Mouse (Mus musculus): Measurements from ENCODE around the gene Abcf1.

Gene Abcf1

GRCm38 (mm10) chr17:35919060-35919715 is 50.4 kb downstream of the Abcf1 start:
- peak; percentile 95 for DNase-seq (ENCODE audit: low read depth)

- DNase-seq (ENCODE audit: low read depth) = no peak
Measured at GRCm38 (mm10) chr17:35918276-35919059, 51.1 kb downstream of the Abcf1 start.

GRCm38 (mm10) chr17:35917463-35918251 is 51.9 kb downstream of the Abcf1 start:
- DNase-seq (ENCODE audit: low read depth) = no peak

- DNase-seq (ENCODE audit: low read depth) = no peak
Measured at GRCm38 (mm10) chr17:35917143-35917462, 52.5 kb downstream of the Abcf1 start.

- DNase-seq (ENCODE audit: low read depth) = peak; percentile 99
Measured at GRCm38 (mm10) chr17:35916297-35917142, 53.0 kb downstream of the Abcf1 start, which contains the start of the genes Mrps18b and Ppp1r10. Mrps18b (minus strand) TSS chr17:35916389. Ppp1r10 (plus strand) TSS chr17:35916434.

GRCm38 (mm10) chr17:35915538-35916296 is 53.8 kb downstream of the Abcf1 start:
- no peak for DNase-seq (ENCODE audit: low read depth)

GRCm38 (mm10) chr17:35914975-35915374 is 54.6 kb downstream of the Abcf1 start:
- no peak for DNase-seq (ENCODE audit: low read depth)

- DNase-seq (ENCODE audit: low read depth) = peak; percentile 68
Measured at GRCm38 (mm10) chr17:35909919-35910369, 59.6 kb downstream of the Abcf1 start, which contains the start of gene Atat1. Atat1 (minus strand) TSS chr17:35910075.

- DNase-seq (ENCODE audit: low read depth) = no peak
Measured at GRCm38 (mm10) chr17:35909186-35909918, 60.2 kb downstream of the Abcf1 start.

GRCm38 (mm10) chr17:35907609-35908008 is 62.0 kb downstream of the Abcf1 start:
- no peak for DNase-seq (ENCODE audit: low read depth)
